Mouse (Mus musculus) embryonic facial prominence, embryonic 13.5 days (tissue): ENCODE data around the gene Gm9857. TPM values are rescaled to one million over a fixed set of nuclear protein-coding genes. Genes with fewer than 3 reads are reported as not detected.

Experiments
- ATAC-seq: fragments of 200-750 bp; cut with Nextera tagmentation; 2 replicates; pipeline ENCODE4 v1.8.0; 2017; ENCODE audit warnings: low read depth; ENCODE audit not compliant: insufficient number of reproducible peaks, insufficient read depth, low FRiP score, low TSS enrichment
- H3K27ac ChIP-seq: fragments of 300-500 bp; sonication (generic); 2 replicates; pipeline ENCODE4 v1.5.1; 2015; ENCODE audit warnings: moderate library complexity, mild to moderate bottlenecking, inconsistent platforms
- H3K27me3 ChIP-seq: fragments of 300-500 bp; sonication (generic); 2 replicates; pipeline ENCODE4 v1.6.1; 2015; ENCODE audit warnings: mild to moderate bottlenecking, inconsistent platforms
- H3K36me3 ChIP-seq: fragments of 300-500 bp; sonication (generic); 2 replicates; pipeline ENCODE4 v1.6.1; 2015; ENCODE audit warnings: mild to moderate bottlenecking, inconsistent platforms
- H3K4me1 ChIP-seq: fragments of 300-500 bp; sonication (generic); 2 replicates; pipeline ENCODE4 v1.6.1; 2015; ENCODE audit warnings: inconsistent platforms
- H3K4me2 ChIP-seq: fragments of 300-500 bp; sonication (generic); 2 replicates; pipeline ENCODE4 v1.6.1; 2015; ENCODE audit warnings: moderate library complexity, mild to moderate bottlenecking, inconsistent platforms
- H3K4me3 ChIP-seq: fragments of 300-500 bp; sonication (generic); 2 replicates; pipeline ENCODE4 v1.5.1; 2015; ENCODE audit warnings: mild to moderate bottlenecking, inconsistent platforms
- H3K9ac ChIP-seq: fragments of 300-500 bp; sonication (generic); 2 replicates; pipeline ENCODE4 v1.6.1; 2015; ENCODE audit warnings: mild to moderate bottlenecking, inconsistent platforms
- H3K9me3 ChIP-seq: fragments of 300-500 bp; sonication (generic); 2 replicates; pipeline ENCODE4 v1.6.1; 2016; ENCODE audit warnings: inconsistent platforms
- WGBS: fragments of 180-500 bp; shearing (Covaris S2); methylation state at CpG from one replicate; pipeline ENCODE4 v1.1.7; 2015; ENCODE audit warnings: mixed read lengths; 5-methylcytosine and 5-hydroxymethylcytosine counted together
- polyA plus RNA-seq: library from polyadenylated mRNA; unstranded; fragments of >200 nt; fragmentation: Nextera tagmentation; extraction: Ambion mirVana; gene quantifications from 2 replicates; pipeline ENCODE4 v1.2.1, GENCODE M21; 2015

The Gm9857 gene
- not detected in 2 replicates for polyA plus RNA-seq

GRCm38 (mm10) chr3:108940001-108940633 lies at the start of gene Gm9857:
Gene Gm9857 (minus strand): TSS chr3:108940445.
- Histone ChIP-seq H3K9me3 (no peaks in the 10 kb centered on the region), H3K36me3 (no peaks in the 10 kb centered on the region), H3K4me3 (peak within 1 kb of the TSS; percentile 41), H3K27me3 (no peaks in the 10 kb centered on the region), H3K4me2 (peak within 1 kb of the TSS; percentile 61), H3K9ac (peak within 1 kb of the TSS; percentile 55), H3K4me1 (0 out of 2 replicates have a peak, but pooled peaks cover 3% of the 10 kb centered on the region), H3K27ac (no peak within 1 kb of the TSS)
- ATAC-seq: peak; percentile 85
- WGBS: 54% methylated on average over 49 of the region's 59 CpGs

GRCm38 (mm10) chr3:108987009-108987659 lies 46.9 kb upstream of the Gm9857 start:
- no peak overlapping the region for H3K4me2 ChIP-seq
- 82% methylated on average over 12 of the region's 12 CpGs for WGBS
- H3K4me3 ChIP-seq: no peak overlapping the region
- no peak overlapping the region for H3K9ac ChIP-seq
- no peaks in the 10 kb centered on the region for H3K27me3 ChIP-seq
- no peak overlapping the region for H3K27ac ChIP-seq
- ATAC-seq: no peak
- H3K4me1 ChIP-seq: no peaks in the 10 kb centered on the region
- peaks cover 46% of the 10 kb centered on the region for H3K36me3 ChIP-seq
- no peaks in the 10 kb centered on the region for H3K9me3 ChIP-seq

DNA sequence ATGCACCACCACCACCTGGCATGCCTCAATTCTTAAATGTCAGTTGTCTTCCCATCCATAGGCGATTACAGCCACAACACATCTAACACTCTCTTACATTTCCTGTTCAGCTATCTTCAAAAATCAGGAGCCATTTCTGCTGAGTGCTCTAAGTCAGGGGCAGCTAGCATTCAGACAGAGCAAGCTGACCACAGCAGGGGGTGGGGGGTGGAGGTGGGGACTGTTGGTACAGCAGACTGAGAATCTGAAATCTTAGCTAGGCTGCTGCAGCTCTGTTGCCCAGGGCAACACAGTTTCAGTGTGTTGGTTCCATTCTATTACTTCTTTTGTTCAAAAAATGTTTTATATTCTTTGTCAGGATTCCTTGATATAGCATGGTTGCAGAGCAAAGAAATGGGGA lies 46.3 kb upstream of the Gm9857 start:
- 71% methylated on average over 1 of the region's 1 CpGs for WGBS
- ATAC-seq: no peak

GRCm38 (mm10) chr3:108983989-108984388 lies 43.7 kb upstream of the Gm9857 start:
- WGBS: 78% methylated on average over 5 of the region's 5 CpGs
- Histone ChIP-seq H3K9ac (no peak overlapping the region), H3K9me3 (no peaks in the 10 kb centered on the region), H3K4me3 (no peak overlapping the region), H3K27ac (no peak overlapping the region), H3K36me3 (peaks cover 47% of the 10 kb centered on the region), H3K4me2 (no peak overlapping the region), H3K4me1 (no peaks in the 10 kb centered on the region), H3K27me3 (no peaks in the 10 kb centered on the region)
- no peak for ATAC-seq

More for the DNA sequence above, 46.3 kb upstream of the Gm9857 start:
- Histone ChIP-seq H3K9me3 (no peaks in the 10 kb centered on the region), H3K4me2 (no peak overlapping the region), H3K27me3 (no peaks in the 10 kb centered on the region), H3K27ac (no peak overlapping the region), H3K9ac (no peak overlapping the region), H3K4me3 (no peak overlapping the region), H3K4me1 (no peaks in the 10 kb centered on the region), H3K36me3 (peaks cover 41% of the 10 kb centered on the region)

GRCm38 (mm10) chr3:108981946-108982345 lies 41.7 kb upstream of the Gm9857 start:
- Histone ChIP-seq H3K4me3 (no peak overlapping the region), H3K9me3 (no peaks in the 10 kb centered on the region), H3K9ac (no peak overlapping the region), H3K4me1 (no peaks in the 10 kb centered on the region), H3K4me2 (no peak overlapping the region), H3K27ac (no peak overlapping the region), H3K36me3 (peaks cover 58% of the 10 kb centered on the region), H3K27me3 (no peaks in the 10 kb centered on the region)
- WGBS: 84% methylated on average over 6 of the region's 6 CpGs
- no peak for ATAC-seq

- no peak for ATAC-seq
- peaks cover 59% of the 10 kb centered on the region for H3K36me3 ChIP-seq
- WGBS: 94% methylated on average over 13 of the region's 13 CpGs
Measured at GRCm38 (mm10) chr3:108977340-108978030, 37.2 kb upstream of the Gm9857 start.

DNA sequence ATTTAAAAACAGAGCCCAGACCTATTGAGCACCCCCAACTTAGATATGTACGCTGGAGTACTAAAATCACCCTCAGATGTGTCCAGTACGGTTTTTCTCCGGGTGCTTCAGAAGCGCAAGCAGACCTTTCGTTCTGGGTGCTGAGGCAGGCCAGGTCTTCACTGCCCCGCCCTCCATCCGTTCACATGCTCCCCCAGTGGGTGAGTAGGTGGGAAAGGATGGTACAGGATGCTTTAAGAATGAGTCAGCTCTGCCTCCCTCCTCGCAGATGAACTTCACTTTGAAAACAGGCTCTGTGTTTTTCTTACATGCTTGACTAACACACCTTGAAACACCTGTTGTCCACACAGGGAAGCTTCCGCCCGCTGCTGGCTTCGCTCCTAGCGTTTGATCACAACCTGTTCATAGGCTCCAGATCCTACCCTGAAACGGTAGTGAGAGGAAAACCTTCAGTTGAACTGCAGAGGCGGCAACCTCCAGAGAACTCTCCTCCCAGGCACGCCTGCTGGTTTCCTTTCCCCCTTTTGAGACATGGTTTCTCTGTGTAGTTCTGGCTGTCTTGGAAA lies 34.8 kb upstream of the Gm9857 start:
- 88% methylated on average over 15 of the region's 15 CpGs for WGBS
- no peak overlapping the region for H3K9ac ChIP-seq
- H3K27ac ChIP-seq: no peak overlapping the region
- no peaks in the 10 kb centered on the region for H3K4me1 ChIP-seq
- H3K4me2 ChIP-seq: no peak overlapping the region
- H3K9me3 ChIP-seq: no peaks in the 10 kb centered on the region
- no peaks in the 10 kb centered on the region for H3K27me3 ChIP-seq
- no peak for ATAC-seq
- peaks cover 54% of the 10 kb centered on the region for H3K36me3 ChIP-seq
- H3K4me3 ChIP-seq: no peak overlapping the region

More at GRCm38 (mm10) chr3:108977340-108978030, 37.2 kb upstream of the Gm9857 start:
- Histone ChIP-seq H3K4me3 (no peak overlapping the region), H3K4me1 (no peaks in the 10 kb centered on the region), H3K9me3 (no peaks in the 10 kb centered on the region), H3K9ac (no peak overlapping the region), H3K27ac (no peak overlapping the region), H3K27me3 (no peaks in the 10 kb centered on the region), H3K4me2 (no peak overlapping the region)

- Histone ChIP-seq H3K4me1 (no peaks in the 10 kb centered on the region), H3K36me3 (peaks cover 47% of the 10 kb centered on the region), H3K9ac (no peak overlapping the region), H3K4me3 (no peak overlapping the region), H3K27me3 (no peaks in the 10 kb centered on the region), H3K9me3 (no peaks in the 10 kb centered on the region), H3K27ac (no peak overlapping the region), H3K4me2 (no peak overlapping the region)
- 87% methylated on average over 13 of the region's 13 CpGs for WGBS
- no peak for ATAC-seq
Measured at GRCm38 (mm10) chr3:108973980-108974660, 33.9 kb upstream of the Gm9857 start.

DNA sequence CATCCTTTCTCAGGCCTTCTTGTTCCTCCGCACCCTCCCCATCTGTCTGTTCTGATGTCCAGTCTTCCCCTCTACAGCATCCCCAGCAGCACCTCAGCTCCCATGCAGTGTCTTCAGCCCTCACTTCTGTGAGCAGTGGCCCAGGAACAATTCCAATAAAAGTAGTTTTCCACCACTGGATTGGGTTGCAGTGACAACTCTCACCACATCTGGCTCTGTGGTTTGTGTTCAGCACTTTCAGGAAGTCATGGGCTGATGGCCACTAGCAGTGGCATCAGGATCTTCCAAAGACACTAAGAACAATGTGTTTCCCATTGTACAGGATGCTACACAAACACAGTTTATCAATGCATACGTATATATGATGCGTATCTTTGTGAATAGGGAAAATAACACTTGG lies 25.8 kb upstream of the Gm9857 start:
- 91% methylated on average over 3 of the region's 3 CpGs for WGBS
- ATAC-seq: no peak
- no peak overlapping the region for H3K4me3 ChIP-seq
- H3K4me2 ChIP-seq: no peak overlapping the region
- 0 out of 2 replicates have a peak, but pooled peaks cover 4% of the 10 kb centered on the region for H3K4me1 ChIP-seq
- H3K27ac ChIP-seq: no peak overlapping the region
- peaks cover 8% of the 10 kb centered on the region for H3K36me3 ChIP-seq
- no peaks in the 10 kb centered on the region for H3K9me3 ChIP-seq
- no peak overlapping the region for H3K9ac ChIP-seq
- no peaks in the 10 kb centered on the region for H3K27me3 ChIP-seq

DNA sequence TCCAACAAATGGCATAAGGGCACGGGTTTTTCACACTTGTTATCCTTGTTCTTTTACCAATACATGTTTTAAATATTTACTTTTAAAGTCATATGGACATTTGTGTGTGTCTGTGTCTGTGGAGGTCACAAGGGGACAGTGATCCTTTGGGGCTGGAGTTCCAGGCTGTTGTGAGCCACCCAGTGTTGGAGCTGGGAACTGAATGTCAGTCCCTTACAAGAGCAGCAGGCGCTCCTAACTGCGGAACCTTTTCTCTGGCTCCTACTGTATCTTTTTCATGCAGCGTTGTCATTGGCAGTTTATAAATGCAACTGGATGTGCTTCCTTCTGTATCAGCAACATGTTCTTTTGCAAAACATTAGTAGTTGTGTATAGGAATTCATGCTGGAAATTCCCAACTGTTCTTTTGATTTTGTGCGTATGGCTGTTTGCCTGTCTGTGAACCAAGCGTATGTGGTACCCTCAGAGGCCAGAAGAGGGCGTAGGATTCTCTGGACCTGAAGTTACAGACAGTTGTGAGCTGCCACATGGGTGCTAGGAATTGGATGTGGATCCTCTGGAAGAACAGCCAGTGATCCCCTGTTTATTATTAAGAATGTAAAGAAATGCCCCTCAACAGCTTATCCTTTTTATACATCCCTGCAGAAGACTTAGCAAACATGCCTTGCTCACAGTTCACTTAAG lies 24.3 kb upstream of the Gm9857 start:
- no peaks in the 10 kb centered on the region for H3K9me3 ChIP-seq
- no peak overlapping the region for H3K4me3 ChIP-seq
- 76% methylated on average over 7 of the region's 7 CpGs for WGBS
- H3K4me2 ChIP-seq: no peak overlapping the region
- no peak for ATAC-seq
- H3K36me3 ChIP-seq: no peaks in the 10 kb centered on the region
- H3K27me3 ChIP-seq: no peaks in the 10 kb centered on the region
- H3K9ac ChIP-seq: no peak overlapping the region
- H3K4me1 ChIP-seq: 0 out of 2 replicates have a peak, but pooled peaks cover 4% of the 10 kb centered on the region
- H3K27ac ChIP-seq: no peak overlapping the region

- Histone ChIP-seq H3K27me3 (no peaks in the 10 kb centered on the region), H3K4me1 (0 out of 2 replicates have a peak, but pooled peaks cover 4% of the 10 kb centered on the region), H3K9me3 (no peaks in the 10 kb centered on the region), H3K9ac (no peak overlapping the region), H3K36me3 (no peaks in the 10 kb centered on the region), H3K4me2 (no peak overlapping the region), H3K27ac (no peak overlapping the region), H3K4me3 (no peak overlapping the region)
- no peak for ATAC-seq
- 79% methylated on average over 3 of the region's 3 CpGs for WGBS
Measured at GRCm38 (mm10) chr3:108963776-108964175, 23.5 kb upstream of the Gm9857 start.
